15 mouse cellular contexts compared by ENCODE assay signal in the genomic region with DNA sequence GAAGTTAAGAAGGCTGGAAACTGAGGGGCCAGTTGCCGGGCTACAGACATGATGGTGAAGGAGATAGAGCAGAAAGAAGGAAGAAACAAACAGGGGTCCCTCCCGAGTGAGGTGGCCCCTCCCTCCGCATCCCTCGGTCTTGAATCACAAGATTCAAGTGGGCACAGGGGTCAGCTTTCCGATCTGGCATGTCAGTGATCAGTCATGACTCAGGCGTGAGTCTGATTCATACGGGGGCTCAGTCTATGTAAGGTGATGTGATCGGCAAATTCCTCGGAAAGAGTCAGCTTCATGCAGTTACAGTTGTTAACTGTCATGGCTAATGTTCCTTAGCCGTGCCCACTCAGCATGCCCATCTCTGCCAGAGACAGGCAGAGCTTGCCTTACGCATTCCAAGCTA.
"Had no signal": no experiment of that assay in that cellular context is flagged by ENCODE, and none has a peak within 500 bp of the region (broad histone marks: within the 10 kb centered on the region; RNA-seq: fewer than 3 reads in every experiment).

No protein-coding gene starts in this region.

- H3K4me3 ChIP-seq: limb, embryonic 12.5 days; liver, embryonic 13.5 days; lung, embryonic 15.5 days; midbrain, embryonic 12.5 days; stomach, embryonic 15.5 days had no signal

- H3K9ac ChIP-seq: limb, embryonic 12.5 days; liver, embryonic 13.5 days; liver, postnatal 0 days; lung, embryonic 15.5 days; midbrain, embryonic 12.5 days; stomach, embryonic 15.5 days had no signal

- H3K4me2 ChIP-seq: limb, embryonic 12.5 days; liver, embryonic 13.5 days; lung, embryonic 15.5 days; midbrain, embryonic 12.5 days; stomach, embryonic 15.5 days had no signal

- H3K9me3 ChIP-seq: limb, embryonic 12.5 days; liver, embryonic 13.5 days; lung, embryonic 15.5 days; midbrain, embryonic 12.5 days; stomach, embryonic 15.5 days had no signal

- H3K27ac ChIP-seq: kidney, postnatal 0 days; limb, embryonic 12.5 days; liver, embryonic 13.5 days; lung, embryonic 15.5 days; midbrain, embryonic 12.5 days; stomach, embryonic 15.5 days had no signal

- H3K27me3 ChIP-seq: limb, embryonic 12.5 days; liver, embryonic 13.5 days; lung, embryonic 15.5 days; midbrain, embryonic 12.5 days; stomach, embryonic 15.5 days had no signal

- H3K36me3 ChIP-seq: limb, embryonic 12.5 days; lung, embryonic 15.5 days; midbrain, embryonic 12.5 days; stomach, embryonic 15.5 days had no signal

- DNase-seq: kidney, postnatal 36 days; layer of hippocampus, adult 9-11 months; layer of hippocampus, postnatal 36 days; liver; liver, embryonic 13.5 days; liver, postnatal 0 days; right cerebral cortex, postnatal 14 days; thymus, adult 2 months; thymus, postnatal 25 days had no signal

- ATAC-seq: liver, postnatal 0 days; midbrain, embryonic 16.5 days had no signal
